Mouse (Mus musculus) forebrain, embryonic 16.5 days (tissue): ENCODE measurements at regions not wholly inside any gene's neighbourhood (a gene's known extent, or its start where the extent isn't known, plus 50 kb on each side); places are given as distances from the start of the nearest gene placed in this dataset.

Experiments
- ATAC-seq: fragments of 200-750 bp; cut with Nextera tagmentation; 2 replicates; pipeline ENCODE4 v1.8.0; 2017; ENCODE audit warnings: mild to moderate bottlenecking, moderate library complexity
- H3K27ac ChIP-seq: fragments of 300-500 bp; sonication (generic); 2 replicates; pipeline ENCODE4 v1.5.1; 2014; ENCODE audit warnings: low read length, control low read depth
- H3K27me3 ChIP-seq: fragments of 300-500 bp; sonication (generic); replicated peaks from 2 replicates; pipeline ENCODE4 v1.6.1; 2014; ENCODE audit warnings: low read length; ENCODE audit not compliant: control insufficient read depth, insufficient read depth
- H3K36me3 ChIP-seq: fragments of 300-500 bp; sonication (generic); 2 replicates; pipeline ENCODE4 v1.6.1; 2014; ENCODE audit not compliant: control insufficient read depth, insufficient read depth
- H3K4me1 ChIP-seq: fragments of 300-500 bp; sonication (generic); replicated peaks from 2 replicates; pipeline ENCODE4 v1.6.1; 2014; ENCODE audit warnings: low read length; ENCODE audit not compliant: control insufficient read depth, insufficient read depth
- H3K4me2 ChIP-seq: fragments of 300-500 bp; sonication (generic); 2 replicates; pipeline ENCODE4 v1.6.1; 2014; ENCODE audit warnings: mild to moderate bottlenecking, low read length, control low read depth
- H3K4me3 ChIP-seq: fragments of 300-500 bp; sonication (generic); replicated peaks from 2 replicates; pipeline ENCODE4 v1.5.1; 2014; ENCODE audit warnings: mild to moderate bottlenecking, low read length, control low read depth
- H3K9ac ChIP-seq: fragments of 300-500 bp; sonication (generic); replicated peaks from 2 replicates; pipeline ENCODE4 v1.6.1; 2014; ENCODE audit warnings: low read depth, low read length, control low read depth
- H3K9me3 ChIP-seq: fragments of 300-500 bp; sonication (generic); 2 replicates; pipeline ENCODE4 v1.6.1; 2016; ENCODE audit warnings: low read length; ENCODE audit not compliant: control insufficient read depth
- WGBS: fragments of 180-500 bp; shearing (Covaris S2); extraction: QIAGEN DNeasy Blood & Tissue Kit; methylation state at CpG from one replicate; pipeline ENCODE4 v1.1.7; 2014; 5-methylcytosine and 5-hydroxymethylcytosine counted together

GRCm38 (mm10) chr1:76453160-76453710 lies 907.2 kb downstream of the Slc4a3 start:
- peaks cover 3% of the 10 kb centered on the region for H3K4me1 ChIP-seq
- no peak overlapping the region for H3K4me3 ChIP-seq
- no peaks in the 10 kb centered on the region for H3K9me3 ChIP-seq
- no peak overlapping the region for H3K4me2 ChIP-seq
- H3K9ac ChIP-seq: no peak overlapping the region
- no peaks in the 10 kb centered on the region for H3K27me3 ChIP-seq
- no peak for ATAC-seq
- H3K36me3 ChIP-seq: no peaks in the 10 kb centered on the region
- 69% methylated on average over 7 of the region's 7 CpGs for WGBS
- H3K27ac ChIP-seq: no peak overlapping the region

DNA sequence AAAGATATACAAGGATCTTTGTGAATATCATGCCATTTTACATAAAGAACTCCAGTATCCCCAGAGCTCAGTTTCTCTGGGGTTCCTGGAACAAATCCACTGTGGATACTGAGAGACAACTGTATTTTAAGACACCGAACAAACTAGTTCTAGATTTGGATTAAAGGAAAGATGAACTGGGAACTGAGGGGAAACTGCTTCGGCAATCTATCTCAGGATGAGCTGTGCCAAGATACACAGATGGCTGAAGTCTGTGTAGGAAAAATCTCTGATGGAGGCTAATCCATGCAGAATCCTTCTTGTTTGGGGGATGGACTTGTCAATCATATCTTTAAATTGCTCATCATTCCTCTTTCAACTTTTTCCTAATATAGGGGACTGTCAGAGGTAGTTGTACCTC lies 920.5 kb downstream of the Slc4a3 start:
- no peak overlapping the region for H3K27ac ChIP-seq
- no peak overlapping the region for H3K4me2 ChIP-seq
- WGBS: 77% methylated on average over 2 of the region's 2 CpGs
- no peaks in the 10 kb centered on the region for H3K4me1 ChIP-seq
- no peaks in the 10 kb centered on the region for H3K27me3 ChIP-seq
- H3K4me3 ChIP-seq: no peak overlapping the region
- no peak overlapping the region for H3K9ac ChIP-seq
- no peak for ATAC-seq
- no peaks in the 10 kb centered on the region for H3K9me3 ChIP-seq
- no peaks in the 10 kb centered on the region for H3K36me3 ChIP-seq

DNA sequence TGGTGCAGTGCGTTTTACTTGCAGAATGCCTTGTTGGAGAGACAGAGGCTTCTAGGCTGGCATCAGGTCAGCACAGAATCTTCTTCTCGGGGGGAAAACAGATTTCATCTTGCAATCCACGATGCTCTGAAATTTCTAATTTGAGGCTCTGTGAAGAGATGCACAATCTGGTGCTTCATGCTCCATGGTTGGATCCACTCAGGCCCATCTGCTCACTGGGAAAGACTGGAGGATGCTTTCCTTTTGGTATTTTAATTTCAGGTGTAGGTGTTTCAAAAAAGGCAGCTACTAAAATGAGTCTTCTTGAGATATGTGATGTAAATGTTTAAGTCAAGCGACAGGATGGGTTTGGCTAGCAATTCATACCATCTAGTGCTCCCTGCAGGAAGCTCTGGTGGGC lies 938.1 kb downstream of the Slc4a3 start:
- no peak for ATAC-seq
- Histone ChIP-seq H3K27ac (no peak overlapping the region), H3K4me3 (no peak overlapping the region), H3K27me3 (no peaks in the 10 kb centered on the region), H3K9me3 (no peaks in the 10 kb centered on the region), H3K9ac (no peak overlapping the region), H3K4me1 (peaks cover 5% of the 10 kb centered on the region), H3K36me3 (no peaks in the 10 kb centered on the region), H3K4me2 (no peak overlapping the region)
- 70% methylated on average over 4 of the region's 4 CpGs for WGBS

DNA sequence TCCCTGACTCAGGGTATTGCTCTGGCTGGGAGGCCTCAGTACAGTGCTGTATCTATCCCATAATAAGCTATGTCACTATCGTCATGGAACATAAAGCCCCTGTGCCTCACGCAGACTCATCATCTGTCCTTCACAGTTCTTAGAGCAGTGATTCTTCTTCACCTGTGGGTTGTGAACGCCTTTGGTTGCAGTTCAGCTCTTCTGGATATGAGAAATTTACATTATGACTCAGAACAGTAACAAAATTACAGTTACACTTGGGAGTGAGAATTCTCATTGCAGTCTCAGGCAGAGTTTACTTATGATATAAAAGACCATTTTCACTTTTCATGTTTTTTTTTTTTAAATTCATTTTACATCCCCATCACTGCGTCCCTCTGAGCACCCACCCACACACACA lies 941.4 kb downstream of the Slc4a3 start:
- 89% methylated on average over 4 of the region's 4 CpGs for WGBS
- ATAC-seq: no peak

GRCm38 (mm10) chr1:76489681-76490492 lies 943.8 kb downstream of the Slc4a3 start:
- Histone ChIP-seq H3K4me2 (peak overlapping the region; percentile 43), H3K4me1 (peaks cover 26% of the 10 kb centered on the region), H3K27me3 (no peaks in the 10 kb centered on the region), H3K27ac (peak overlapping the region; percentile 86), H3K9me3 (no peaks in the 10 kb centered on the region), H3K9ac (0 out of 2 replicates have a peak overlapping the region, but pooled peaks have one; percentile 30), H3K4me3 (no peak overlapping the region), H3K36me3 (no peaks in the 10 kb centered on the region)
- WGBS: 5% methylated on average over 12 of the region's 12 CpGs
- ATAC-seq: peak; percentile 73

More for the DNA sequence above, 941.4 kb downstream of the Slc4a3 start:
- Histone ChIP-seq H3K4me1 (peaks cover 26% of the 10 kb centered on the region), H3K36me3 (no peaks in the 10 kb centered on the region), H3K4me2 (no peak overlapping the region), H3K9me3 (no peaks in the 10 kb centered on the region), H3K27me3 (no peaks in the 10 kb centered on the region), H3K9ac (no peak overlapping the region), H3K27ac (no peak overlapping the region), H3K4me3 (no peak overlapping the region)

DNA sequence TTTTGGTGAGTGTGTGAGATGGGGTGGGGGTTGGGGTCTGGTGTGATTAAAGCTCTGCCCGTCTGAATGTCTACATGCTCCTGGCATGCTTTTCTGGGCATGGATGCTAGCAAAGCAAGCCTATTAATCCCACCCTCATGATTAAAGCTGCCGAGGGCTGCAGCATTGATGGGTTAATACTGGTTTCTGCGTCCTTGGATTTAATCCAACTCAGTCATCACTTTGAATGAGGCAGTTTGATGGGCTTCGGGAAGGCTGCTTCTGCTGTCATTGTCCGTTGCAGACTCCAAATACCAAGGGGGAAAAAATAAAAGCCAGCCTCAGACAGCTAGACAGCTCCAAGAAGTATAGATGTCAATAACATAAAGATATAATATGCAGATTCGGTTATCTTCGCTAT lies 944.7 kb downstream of the Slc4a3 start:
- Histone ChIP-seq H3K9ac (no peak overlapping the region), H3K27me3 (no peaks in the 10 kb centered on the region), H3K4me1 (peaks cover 26% of the 10 kb centered on the region), H3K9me3 (no peaks in the 10 kb centered on the region), H3K4me2 (peak overlapping the region; percentile 43), H3K36me3 (no peaks in the 10 kb centered on the region), H3K4me3 (no peak overlapping the region; the same call in 1 of the 2 replicates), H3K27ac (peak overlapping the region; percentile 86)
- 8% methylated on average over 7 of the region's 7 CpGs for WGBS
- ATAC-seq: peak; percentile 84

DNA sequence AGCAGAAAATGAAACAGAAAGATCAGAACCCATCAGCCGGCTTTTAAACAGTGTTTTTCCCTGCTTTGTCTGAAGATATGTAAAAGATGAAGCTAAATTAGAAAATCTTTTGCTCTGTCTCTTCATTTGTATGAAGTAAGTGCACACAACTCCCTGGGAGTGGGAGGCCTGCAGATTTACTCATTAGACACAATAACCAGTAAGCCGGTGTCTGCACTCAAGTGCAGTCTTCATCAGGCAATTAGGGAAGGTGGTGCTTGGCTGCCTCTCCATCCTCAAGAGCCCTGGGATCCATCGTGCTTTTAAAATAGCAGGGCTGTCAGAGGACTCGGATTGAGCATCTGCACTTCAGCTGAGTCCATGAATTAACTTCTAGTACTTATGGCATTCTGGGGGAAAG lies 945.1 kb downstream of the Slc4a3 start:
- Histone ChIP-seq H3K9me3 (no peaks in the 10 kb centered on the region), H3K27me3 (no peaks in the 10 kb centered on the region), H3K4me3 (no peak overlapping the region; the same call in 1 of the 2 replicates), H3K27ac (peak overlapping the region; percentile 86), H3K4me1 (peaks cover 26% of the 10 kb centered on the region), H3K9ac (0 out of 2 replicates have a peak overlapping the region, but pooled peaks have one; percentile 22), H3K4me2 (peak overlapping the region; percentile 43), H3K36me3 (no peaks in the 10 kb centered on the region)
- 3% methylated on average over 4 of the region's 4 CpGs for WGBS
- peak; percentile 62 for ATAC-seq

- no peaks in the 10 kb centered on the region for H3K27me3 ChIP-seq
- H3K9ac ChIP-seq: no peak overlapping the region
- peak; percentile 38; the same call in 1 of the 2 replicates for ATAC-seq
- no peaks in the 10 kb centered on the region for H3K4me1 ChIP-seq
- no peak overlapping the region for H3K4me3 ChIP-seq
- H3K27ac ChIP-seq: no peak overlapping the region
- no peaks in the 10 kb centered on the region for H3K36me3 ChIP-seq
- H3K9me3 ChIP-seq: no peaks in the 10 kb centered on the region
- no peak overlapping the region for H3K4me2 ChIP-seq
Observed at GRCm38 (mm10) chr1:76505150-76505549, 959.1 kb downstream of the Slc4a3 start.

DNA sequence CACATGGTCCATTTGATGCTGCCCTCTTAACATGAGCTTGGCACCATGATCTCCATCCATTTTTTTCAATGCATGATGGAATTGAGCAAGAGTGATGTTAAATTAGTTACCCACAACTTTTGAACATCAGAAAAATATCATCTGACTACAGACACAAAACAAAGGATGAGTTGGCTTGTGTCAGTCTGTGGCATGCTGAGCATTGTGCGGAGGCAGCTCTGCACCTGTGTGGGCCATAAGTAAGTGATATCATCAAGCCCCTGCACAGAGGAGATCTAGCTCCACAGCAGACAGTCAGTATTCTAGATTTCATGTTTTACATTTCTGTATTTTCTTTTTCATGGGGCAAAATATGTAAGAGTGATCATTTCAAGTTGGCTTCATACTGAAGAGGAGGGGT lies 962.8 kb downstream of the Slc4a3 start:
- Histone ChIP-seq H3K27ac (no peak overlapping the region), H3K36me3 (no peaks in the 10 kb centered on the region), H3K9me3 (no peaks in the 10 kb centered on the region), H3K4me2 (no peak overlapping the region), H3K4me1 (no peaks in the 10 kb centered on the region), H3K4me3 (no peak overlapping the region), H3K9ac (no peak overlapping the region), H3K27me3 (no peaks in the 10 kb centered on the region)
- ATAC-seq: no peak
- 97% methylated on average over 1 of the region's 1 CpGs for WGBS
